Mouse (Mus musculus) urinary bladder, adult 18-20 months (tissue): Measurements from ENCODE around the gene Rgcc.

ENCODE experiments used
- DNase-seq, 2 experiments: peaks; one replicate each; pipeline ENCODE4 v3.0.0; 2022; ENCODE audit warnings: low spot score in 2 of 2, mixed read lengths in 2 of 2

Rgcc gene

GRCm38 (mm10) chr14:79300641-79301350 lies 649 bp downstream of the Rgcc start:
- DNase-seq, result peak in 1 of 2 experiments; percentile 12

- DNase-seq, result no peak
Observed at GRCm38 (mm10) chr14:79299796-79300195, 1.6 kb downstream of the Rgcc start.

- no peak for DNase-seq
Observed at GRCm38 (mm10) chr14:79299230-79299629, 2.2 kb downstream of the Rgcc start.

GRCm38 (mm10) chr14:79298314-79298992 lies 3.0 kb downstream of the Rgcc start:
- DNase-seq, result no peak

DNA sequence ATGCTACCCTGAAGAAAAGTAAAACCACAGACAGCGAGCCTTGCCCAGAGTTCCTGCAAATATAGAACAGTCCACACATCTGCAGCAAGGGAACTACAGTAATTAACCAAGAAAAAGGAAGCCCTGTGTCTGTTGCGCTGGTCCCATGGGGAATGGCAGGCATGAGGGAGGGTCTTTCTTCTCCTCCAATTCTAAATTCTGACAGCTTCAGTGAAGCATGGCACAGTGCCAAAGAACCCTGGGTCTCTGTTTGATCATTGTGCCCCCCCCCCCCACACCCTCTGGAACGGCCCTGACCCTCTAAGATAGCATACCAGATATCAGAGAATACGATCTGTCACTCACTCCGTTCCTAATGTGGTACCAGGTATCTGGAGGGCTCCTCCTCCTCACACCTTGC lies 4.6 kb downstream of the Rgcc start:
- DNase-seq, result no peak

DNA sequence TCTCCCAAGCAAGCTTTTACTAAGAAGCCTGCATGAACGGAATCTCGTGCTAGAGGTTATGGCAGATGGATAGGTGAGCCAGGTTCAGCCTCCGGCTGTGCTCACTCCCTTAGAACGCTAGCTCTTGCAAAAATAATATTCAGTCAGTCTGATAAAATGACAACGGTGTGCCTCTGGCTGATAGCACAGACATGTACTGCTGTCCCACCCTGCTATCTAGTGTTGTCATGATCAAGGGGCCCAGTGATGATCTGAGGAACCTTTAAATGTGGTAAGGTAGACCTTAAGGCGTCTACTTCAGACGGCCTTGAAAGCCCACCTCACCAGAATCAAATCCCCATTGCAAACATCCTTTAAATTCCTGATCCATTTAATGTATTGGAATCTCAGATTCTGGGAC lies 5.2 kb downstream of the Rgcc start:
- no peak for DNase-seq

- no peak for DNase-seq
Observed at GRCm38 (mm10) chr14:79295579-79295978, 5.9 kb downstream of the Rgcc start.

GRCm38 (mm10) chr14:79294950-79295349 lies 6.5 kb downstream of the Rgcc start:
- no peak for DNase-seq

DNA sequence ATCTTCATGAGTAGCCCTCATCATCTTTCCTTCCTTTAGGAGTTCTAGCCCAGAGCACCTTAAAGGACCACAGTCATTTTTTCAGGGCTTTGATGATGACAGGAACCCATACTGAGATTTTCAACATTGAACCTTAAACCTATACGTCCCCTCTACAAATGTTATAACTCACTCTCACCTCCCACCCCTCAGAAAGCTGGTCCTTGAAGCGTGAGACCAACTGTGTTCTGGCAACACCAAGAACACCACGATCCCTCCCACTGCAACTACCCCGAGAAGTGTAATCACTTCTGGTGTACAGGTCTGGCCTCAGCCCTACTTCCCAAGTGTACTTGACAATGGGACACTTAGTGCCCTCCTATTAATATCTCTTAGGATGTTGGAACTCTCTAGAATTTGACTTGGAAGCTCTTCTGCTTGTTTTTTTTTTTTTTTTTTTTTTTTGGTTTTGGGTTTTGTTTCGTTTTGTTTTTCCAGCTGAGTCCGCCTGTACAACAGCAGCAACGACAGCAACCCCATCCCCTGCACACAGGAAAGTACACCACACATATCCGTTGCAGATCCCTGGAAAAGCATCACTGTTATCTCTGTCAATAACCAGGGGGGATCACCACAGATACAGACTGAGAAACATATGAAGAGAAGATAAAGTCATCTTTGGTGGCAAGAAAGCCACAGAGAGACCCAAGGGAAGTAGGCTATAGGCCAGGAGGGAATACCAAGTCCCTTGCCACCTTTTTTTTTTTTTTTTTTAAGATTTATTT lies 7.2 kb downstream of the Rgcc start:
- DNase-seq, result no peak

- DNase-seq, result no peak
Observed at GRCm38 (mm10) chr14:79293119-79293780, 8.2 kb downstream of the Rgcc start.

- no peak for DNase-seq
Observed at GRCm38 (mm10) chr14:79291629-79292028, 9.8 kb downstream of the Rgcc start.

DNA sequence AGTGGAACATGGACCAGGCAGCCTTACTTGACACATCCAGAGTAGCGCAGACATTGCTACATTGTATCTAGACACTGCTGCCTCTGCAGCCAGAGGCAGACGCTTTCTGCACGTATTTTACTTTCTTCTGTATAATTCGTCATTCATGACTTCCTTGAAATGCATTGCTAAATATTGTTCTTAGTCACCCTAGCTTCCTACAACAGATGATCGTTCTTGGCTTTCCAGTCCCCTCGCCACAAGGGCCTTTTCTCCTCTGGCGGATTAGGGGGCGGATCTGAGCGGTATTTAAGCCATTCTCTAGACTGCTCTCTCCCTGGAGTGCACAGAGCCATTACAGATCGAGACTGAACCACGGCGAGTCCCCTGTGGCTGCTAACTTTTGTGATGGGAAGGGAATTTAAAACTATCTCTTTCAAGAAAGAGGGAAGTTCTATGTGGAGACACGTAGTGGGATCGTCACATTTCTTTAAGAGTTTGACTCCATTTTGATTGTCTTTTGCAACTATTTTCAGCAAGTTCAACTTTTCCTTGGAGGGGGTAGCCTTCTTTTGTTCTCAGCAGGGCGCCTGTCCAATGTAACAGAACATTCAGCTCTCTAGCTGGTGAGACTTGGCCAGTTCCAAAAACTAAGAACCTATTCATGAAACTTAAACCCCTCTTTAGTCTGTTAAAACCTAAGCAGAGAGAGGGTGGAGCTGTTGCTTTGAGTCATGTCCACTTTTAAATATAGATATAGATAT lies 10.6 kb downstream of the Rgcc start:
- no peak for DNase-seq

GRCm38 (mm10) chr14:79289909-79290308 lies 11.5 kb downstream of the Rgcc start:
- no peak for DNase-seq

DNA sequence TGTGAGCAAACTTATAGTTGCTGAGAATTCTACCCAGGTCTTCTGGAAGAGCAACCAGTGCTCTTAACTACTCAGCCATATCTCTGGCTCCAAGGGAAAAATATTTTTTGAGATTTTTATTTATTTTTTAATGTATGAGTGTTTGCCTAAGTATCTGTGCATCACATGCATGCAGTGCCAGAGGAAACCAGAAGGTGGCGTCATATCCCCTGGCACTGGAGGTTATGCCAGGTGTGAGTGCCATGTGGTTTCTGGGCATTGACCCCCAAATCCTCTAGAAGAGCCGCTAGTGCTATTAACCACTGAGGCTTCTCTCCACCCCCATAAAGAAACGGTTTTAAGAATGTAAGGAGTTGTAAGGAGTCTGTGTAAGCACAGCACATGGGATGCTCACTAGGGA lies 13.2 kb downstream of the Rgcc start:
- DNase-seq, result no peak

DNA sequence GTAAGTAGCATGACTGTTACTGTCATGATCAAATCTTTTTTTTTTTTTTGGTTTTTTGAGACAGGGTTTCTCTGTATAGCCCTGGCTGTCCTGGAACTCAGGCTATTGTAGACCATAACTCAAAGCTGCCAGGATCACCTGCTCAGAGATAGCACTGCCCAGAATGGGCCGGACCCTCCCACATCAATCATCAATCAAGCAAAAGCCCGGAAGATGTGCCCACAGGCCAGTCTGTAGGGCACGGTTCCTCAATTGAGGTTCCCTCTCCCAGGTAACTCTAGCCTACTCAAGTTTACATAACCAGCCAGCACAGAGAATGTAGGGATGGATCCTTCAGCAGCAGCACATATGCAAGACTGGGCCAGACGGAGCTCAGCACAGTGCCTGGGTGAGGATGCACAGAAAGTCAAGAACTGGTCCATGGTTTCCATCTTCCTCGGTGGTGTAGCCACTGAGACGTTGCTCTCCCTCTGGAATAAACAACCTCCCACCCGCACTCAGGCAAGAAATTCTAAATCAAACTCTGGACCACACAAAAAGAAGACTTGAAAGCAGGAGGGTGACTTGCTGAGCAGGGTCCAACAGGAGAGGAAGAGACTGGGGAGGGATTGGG lies 14.1 kb downstream of the Rgcc start:
- no peak for DNase-seq

DNA sequence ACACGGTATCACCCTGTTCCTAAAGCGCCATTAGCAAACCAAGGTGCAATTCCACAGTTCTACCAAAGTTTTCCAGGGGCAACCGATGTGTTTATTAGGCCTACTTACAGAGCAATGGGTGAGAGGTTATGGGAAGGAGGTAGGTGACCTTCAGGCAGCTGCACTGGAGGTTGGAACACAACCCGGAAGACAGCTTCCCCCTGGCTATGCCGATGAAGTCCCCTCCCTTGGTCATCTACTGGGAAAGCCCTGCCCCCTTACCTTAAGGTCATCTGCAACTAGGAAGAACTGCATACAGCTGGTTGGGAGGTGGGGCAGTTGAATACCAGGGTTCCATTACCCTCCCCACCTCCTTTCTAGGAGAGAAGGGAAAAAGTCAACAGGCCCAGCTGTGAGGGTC lies 15.9 kb downstream of the Rgcc start:
- DNase-seq, result no peak

DNA sequence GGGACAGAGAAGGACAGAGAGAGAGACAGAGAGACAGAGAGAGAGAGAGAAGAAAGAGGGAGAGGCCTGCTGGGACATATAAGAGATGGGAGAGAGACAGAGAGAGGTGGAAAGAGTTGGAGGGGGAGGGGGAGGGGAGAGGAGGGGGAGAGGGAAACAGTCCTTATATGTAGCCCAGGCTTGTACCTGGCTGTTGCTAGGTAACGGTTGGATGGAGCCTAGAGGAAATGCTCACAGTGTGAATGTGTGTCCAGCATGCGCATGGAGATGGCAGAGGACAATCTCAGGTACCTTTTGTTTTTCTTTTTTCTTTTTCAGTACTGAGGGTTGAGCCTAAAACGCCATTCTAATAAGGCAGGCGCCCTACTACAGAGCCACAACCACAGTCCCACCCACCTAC lies 16.8 kb downstream of the Rgcc start:
- no peak for DNase-seq

DNA sequence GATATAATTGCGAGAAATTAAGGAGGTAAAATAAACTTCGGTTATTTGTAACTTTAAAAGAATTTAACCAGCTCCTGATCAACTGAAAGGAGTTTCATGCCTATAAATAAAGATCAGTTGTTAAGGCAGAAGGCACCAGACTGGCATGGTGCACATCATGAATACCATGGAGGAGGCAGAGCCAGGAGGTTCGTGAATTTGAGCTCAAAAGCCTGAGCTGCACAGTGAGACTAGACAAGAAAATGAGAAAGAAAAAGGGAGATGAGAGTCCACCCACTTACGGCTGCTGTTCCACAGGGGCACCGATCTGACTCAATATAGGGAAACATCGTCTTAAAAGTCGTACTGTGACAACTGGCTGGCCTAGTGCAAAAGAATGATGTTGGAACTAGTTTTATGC lies 17.5 kb downstream of the Rgcc start:
- DNase-seq, result no peak

GRCm38 (mm10) chr14:79281894-79282553 lies 19.4 kb downstream of the Rgcc start:
- DNase-seq, result no peak

GRCm38 (mm10) chr14:79280456-79280855 lies 21.0 kb downstream of the Rgcc start:
- no peak for DNase-seq

DNA sequence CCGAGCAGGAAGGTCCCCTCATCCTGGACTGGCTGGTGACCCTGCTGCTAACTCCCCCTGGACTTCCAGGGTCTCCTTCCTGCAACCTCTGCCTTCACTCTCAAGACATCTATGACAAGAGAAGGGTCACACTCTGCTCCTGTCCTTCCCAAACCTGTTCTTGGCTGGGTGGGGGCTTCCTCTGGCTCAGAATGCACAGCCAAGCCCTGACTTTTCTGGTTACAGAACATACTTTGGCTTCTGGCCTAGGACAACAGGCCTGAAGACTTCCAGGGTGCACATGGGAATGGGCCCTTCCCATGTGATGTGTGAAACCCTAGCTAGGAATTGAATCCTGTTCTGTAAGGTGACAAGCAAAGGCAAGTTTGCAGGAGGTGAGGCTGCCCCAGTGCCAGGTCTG lies 22.0 kb downstream of the Rgcc start:
- DNase-seq, result no peak
